Mouse (Mus musculus): Measurements from ENCODE around the gene Nectin1. TPM values are rescaled to one million over a fixed set of nuclear protein-coding genes. Genes with fewer than 3 reads are reported as not detected.

Gene Nectin1
- total RNA-seq, 2 experiments from 2014 or later = 82.6 to 93.4 TPM

GRCm38 (mm10) chr9:43787591-43787990 is 43.8 kb downstream of the Nectin1 start:
- intact Hi-C loops (cut with DNase I) = no loop called here
- DNase-seq (ENCODE audit: low spot score in 2 of 2) = no peak

GRCm38 (mm10) chr9:43792681-43793080 is 48.9 kb downstream of the Nectin1 start:
- DNase-seq (ENCODE audit: low spot score in 2 of 2) = no peak
- intact Hi-C loops (cut with DNase I) = loop anchor here (5.0 kb wide), 1 partner anchor 45 kb away; no protein-coding TSS in a partner anchor

GRCm38 (mm10) chr9:43793411-43793810 is 49.6 kb downstream of the Nectin1 start:
- intact Hi-C loops (cut with DNase I) = loop anchor here (5.0 kb wide), 1 partner anchor 46 kb away; no protein-coding TSS in a partner anchor

GRCm38 (mm10) chr9:43796031-43796430 is 52.2 kb downstream of the Nectin1 start:
- intact Hi-C loops (cut with DNase I) = no loop called here
- no peak for DNase-seq (ENCODE audit: low spot score in 2 of 2)

More at GRCm38 (mm10) chr9:43793411-43793810, 49.6 kb downstream of the Nectin1 start:
- DNase-seq (ENCODE audit: low spot score in 2 of 2) = no peak

- intact Hi-C loops (cut with DNase I) = no loop called here
- DNase-seq (ENCODE audit: low spot score in 2 of 2) = no peak
Observed at GRCm38 (mm10) chr9:43796841-43797740, 53.3 kb downstream of the Nectin1 start.

- DNase-seq (ENCODE audit: low spot score in 2 of 2) = no peak
- intact Hi-C loops (cut with DNase I) = no loop called here
Observed at GRCm38 (mm10) chr9:43797746-43798145, 54.0 kb downstream of the Nectin1 start.

- DNase-seq (ENCODE audit: low spot score in 2 of 2) = no peak
- intact Hi-C loops (cut with DNase I) = loop anchor here (5.0 kb wide), 1 partner anchor 463 kb away; no protein-coding TSS in a partner anchor
Observed at GRCm38 (mm10) chr9:43800525-43800924, 56.7 kb downstream of the Nectin1 start.

- intact Hi-C loops (cut with DNase I) = loop anchor here (5.0 kb wide), 1 partner anchor 465 kb away; no protein-coding TSS in a partner anchor
- DNase-seq (ENCODE audit: low spot score in 2 of 2) = peak in 1 of 2 experiments; percentile 44
Observed at GRCm38 (mm10) chr9:43801911-43802310, 58.1 kb downstream of the Nectin1 start.

GRCm38 (mm10) chr9:43807565-43807964 is 63.8 kb downstream of the Nectin1 start:
- DNase-seq (ENCODE audit: low spot score in 2 of 2) = no peak

GRCm38 (mm10) chr9:43808099-43808498 is 64.3 kb downstream of the Nectin1 start:
- no peak for DNase-seq (ENCODE audit: low spot score in 2 of 2)
- intact Hi-C loops (cut with DNase I) = no loop called here

More at GRCm38 (mm10) chr9:43807565-43807964, 63.8 kb downstream of the Nectin1 start:
- intact Hi-C loops (cut with DNase I) = no loop called here

GRCm38 (mm10) chr9:43808546-43808945 is 64.8 kb downstream of the Nectin1 start:
- intact Hi-C loops (cut with DNase I) = no loop called here
- no peak for DNase-seq (ENCODE audit: low spot score in 2 of 2)

GRCm38 (mm10) chr9:43813156-43813555 is 69.4 kb downstream of the Nectin1 start:
- intact Hi-C loops (cut with DNase I) = no loop called here
- DNase-seq (ENCODE audit: low spot score in 2 of 2) = no peak

- no peak for DNase-seq (ENCODE audit: low spot score in 2 of 2)
- intact Hi-C loops (cut with DNase I) = no loop called here
Observed at GRCm38 (mm10) chr9:43822206-43822605, 78.4 kb downstream of the Nectin1 start.

GRCm38 (mm10) chr9:43825178-43825577 is 81.4 kb downstream of the Nectin1 start:
- no peak for DNase-seq (ENCODE audit: low spot score in 2 of 2)
- intact Hi-C loops (cut with DNase I) = no loop called here

GRCm38 (mm10) chr9:43826558-43827253 is 82.9 kb downstream of the Nectin1 start:
- no peak for DNase-seq (ENCODE audit: low spot score in 2 of 2)
- intact Hi-C loops (cut with DNase I) = no loop called here

GRCm38 (mm10) chr9:43827593-43827992 is 83.8 kb downstream of the Nectin1 start:
- DNase-seq (ENCODE audit: low spot score in 2 of 2) = peak; percentile 35 to 62
- intact Hi-C loops (cut with DNase I) = no loop called here

- intact Hi-C loops (cut with DNase I) = no loop called here
- DNase-seq (ENCODE audit: low spot score in 2 of 2) = no peak
Observed at GRCm38 (mm10) chr9:43828960-43829359, 85.2 kb downstream of the Nectin1 start.

- intact Hi-C loops (cut with DNase I) = no loop called here
- DNase-seq (ENCODE audit: low spot score in 2 of 2) = peak in 1 of 2 experiments; percentile 11
Observed at GRCm38 (mm10) chr9:43833232-43833631, 89.4 kb downstream of the Nectin1 start.

- DNase-seq (ENCODE audit: low spot score in 2 of 2) = no peak
- intact Hi-C loops (cut with DNase I) = no loop called here
Observed at GRCm38 (mm10) chr9:43834283-43834682, 90.5 kb downstream of the Nectin1 start.

GRCm38 (mm10) chr9:43838561-43838960 is 94.8 kb downstream of the Nectin1 start:
- intact Hi-C loops (cut with DNase I) = no loop called here
- no peak for DNase-seq (ENCODE audit: low spot score in 2 of 2)
